Mouse (Mus musculus): Measurements from ENCODE around the gene Gpr160. TPM values are rescaled to one million over a fixed set of nuclear protein-coding genes. Genes with fewer than 3 reads are reported as not detected.

Gpr160 gene
- polyA plus RNA-seq, 1 experiment = 10.1 TPM

DNA sequence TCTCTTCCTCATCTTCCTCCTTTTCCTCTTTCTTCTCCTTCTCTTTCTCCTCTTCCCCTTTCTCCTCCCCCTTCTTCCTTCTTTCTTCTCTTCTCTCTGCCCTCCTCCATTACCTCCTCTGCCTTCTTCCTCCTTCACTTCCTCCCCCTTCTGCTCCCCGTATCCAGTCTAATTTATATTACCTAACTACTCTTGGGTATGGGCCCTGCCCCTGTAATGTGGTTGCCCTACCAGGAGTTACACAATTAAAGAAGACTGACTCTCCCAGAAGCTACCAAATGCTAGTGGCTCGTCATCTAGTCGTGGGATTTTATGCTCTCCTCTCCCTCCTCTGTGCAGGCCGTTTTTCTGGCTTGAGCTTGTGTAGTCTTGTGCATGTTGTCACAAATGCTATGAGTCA is 5.0 kb downstream of the Gpr160 start:
- H3K36me3 ChIP-seq (ENCODE audit: control insufficient read depth, insufficient read depth, low read length, poor library complexity, severe bottlenecking) = no peaks in the 10 kb centered on the region
- no peaks in the 10 kb centered on the region for H3K9me3 ChIP-seq (replicated peaks; ENCODE audit: control insufficient read depth, insufficient read depth, low read length, poor library complexity, severe bottlenecking)
- H3K27me3 ChIP-seq (ENCODE audit: control insufficient read depth, insufficient read depth, low read length, poor library complexity, severe bottlenecking) = no peaks in the 10 kb centered on the region
- TF ChIP-seq CTCF (IDR thresholded peaks at IDR 0.05; ENCODE audit: low read depth, low read length) (no peak), EP300 (IDR thresholded peaks at IDR 0.05; ENCODE audit: insufficient read depth, low read depth, low read length) (no peak), POLR2A (IDR thresholded peaks at IDR 0.05; ENCODE audit: insufficient read depth, low read length) (no peak)
- H3K9ac ChIP-seq (ENCODE audit: low read depth, poor library complexity, severe bottlenecking) = no peak overlapping the region
- no peak overlapping the region for H3K4me3 ChIP-seq (ENCODE audit: low read depth, low read length)
- H3K4me1 ChIP-seq (ENCODE audit: control insufficient read depth, insufficient read depth, low read length) = no peaks in the 10 kb centered on the region
- no peak overlapping the region for H3K27ac ChIP-seq (ENCODE audit: insufficient read depth, low read length)

DNA sequence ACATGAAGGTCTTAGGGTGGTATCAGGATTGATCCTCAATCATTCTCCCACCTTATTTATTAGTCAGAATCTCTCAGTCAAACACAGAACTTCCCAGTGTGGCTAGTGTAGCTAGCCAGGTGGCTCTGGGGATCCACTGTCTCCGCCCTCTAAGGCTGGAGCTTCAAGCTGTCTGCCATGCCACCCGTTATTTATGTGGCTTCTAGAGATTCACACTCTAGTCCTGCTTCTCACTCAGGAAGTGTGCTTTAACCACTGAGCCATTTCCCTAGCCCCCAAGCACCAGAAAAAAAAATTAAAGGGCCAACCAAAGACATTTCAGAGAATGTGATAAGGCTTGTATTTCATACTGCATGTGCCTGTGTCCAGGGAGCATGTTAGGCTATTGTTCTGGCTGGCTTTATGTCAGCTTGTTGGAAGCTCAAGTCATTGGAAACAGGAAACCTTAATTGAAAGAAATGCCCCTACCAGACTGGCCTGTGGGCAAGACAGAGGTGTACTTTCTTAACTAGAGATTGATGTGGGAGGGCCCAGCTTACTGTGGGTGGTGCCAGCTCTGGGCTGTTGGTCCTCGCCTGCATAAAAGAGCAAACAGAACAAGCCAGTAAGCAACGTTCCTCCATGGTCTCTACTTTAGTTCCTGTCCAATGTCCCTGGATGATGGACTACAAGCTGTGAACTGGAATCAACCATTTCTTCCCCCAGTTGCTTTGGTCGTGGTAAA is 8.1 kb downstream of the Gpr160 start:
- H3K27me3 ChIP-seq (ENCODE audit: control insufficient read depth, insufficient read depth, low read length, poor library complexity, severe bottlenecking) = no peaks in the 10 kb centered on the region
- no peaks in the 10 kb centered on the region for H3K9me3 ChIP-seq (replicated peaks; ENCODE audit: control insufficient read depth, insufficient read depth, low read length, poor library complexity, severe bottlenecking)

DNA sequence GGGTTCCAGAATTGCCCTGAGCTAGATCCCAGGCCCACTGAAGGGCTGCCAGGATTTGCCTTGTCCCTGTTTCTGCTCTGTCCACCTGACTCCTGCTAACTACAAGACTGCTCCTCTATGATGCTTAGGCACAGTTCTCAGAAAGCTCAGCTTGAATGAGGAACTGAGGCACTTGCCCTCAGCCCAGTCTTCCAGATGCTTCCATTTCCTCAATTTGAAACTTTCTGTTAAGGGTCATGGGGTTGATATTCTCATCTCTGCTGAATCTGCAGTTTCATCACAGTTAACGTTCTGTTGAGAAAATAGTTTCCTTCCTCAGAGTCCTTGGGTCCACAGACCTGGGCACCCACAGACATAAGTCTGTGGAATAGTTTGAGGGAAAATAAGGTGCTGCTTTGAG is 8.9 kb downstream of the Gpr160 start:
- Histone ChIP-seq H3K36me3 (ENCODE audit: control insufficient read depth, insufficient read depth, low read length, poor library complexity, severe bottlenecking) (no peaks in the 10 kb centered on the region), H3K9me3 (replicated peaks; ENCODE audit: control insufficient read depth, insufficient read depth, low read length, poor library complexity, severe bottlenecking) (no peaks in the 10 kb centered on the region), H3K4me1 (ENCODE audit: control insufficient read depth, insufficient read depth, low read length) (no peaks in the 10 kb centered on the region), H3K27ac (ENCODE audit: insufficient read depth, low read length) (no peak overlapping the region), H3K4me3 (ENCODE audit: low read depth, low read length) (no peak overlapping the region), H3K9ac (ENCODE audit: low read depth, poor library complexity, severe bottlenecking) (no peak overlapping the region), H3K27me3 (ENCODE audit: control insufficient read depth, insufficient read depth, low read length, poor library complexity, severe bottlenecking) (no peaks in the 10 kb centered on the region)
- TF ChIP-seq POLR2A (IDR thresholded peaks at IDR 0.05; ENCODE audit: insufficient read depth, low read length) (no peak), CTCF (IDR thresholded peaks at IDR 0.05; ENCODE audit: low read depth, low read length) (no peak), EP300 (IDR thresholded peaks at IDR 0.05; ENCODE audit: insufficient read depth, low read depth, low read length) (no peak)

More for the DNA sequence above, 8.1 kb downstream of the Gpr160 start:
- Histone ChIP-seq H3K27ac (ENCODE audit: insufficient read depth, low read length) (no peak overlapping the region), H3K4me3 (ENCODE audit: low read depth, low read length) (no peak overlapping the region), H3K36me3 (ENCODE audit: control insufficient read depth, insufficient read depth, low read length, poor library complexity, severe bottlenecking) (no peaks in the 10 kb centered on the region), H3K9ac (ENCODE audit: low read depth, poor library complexity, severe bottlenecking) (no peak overlapping the region), H3K4me1 (ENCODE audit: control insufficient read depth, insufficient read depth, low read length) (no peaks in the 10 kb centered on the region)
- TF ChIP-seq EP300 (IDR thresholded peaks at IDR 0.05; ENCODE audit: insufficient read depth, low read depth, low read length) = no peak
- no peak for TF ChIP-seq CTCF (IDR thresholded peaks at IDR 0.05; ENCODE audit: low read depth, low read length)

DNA sequence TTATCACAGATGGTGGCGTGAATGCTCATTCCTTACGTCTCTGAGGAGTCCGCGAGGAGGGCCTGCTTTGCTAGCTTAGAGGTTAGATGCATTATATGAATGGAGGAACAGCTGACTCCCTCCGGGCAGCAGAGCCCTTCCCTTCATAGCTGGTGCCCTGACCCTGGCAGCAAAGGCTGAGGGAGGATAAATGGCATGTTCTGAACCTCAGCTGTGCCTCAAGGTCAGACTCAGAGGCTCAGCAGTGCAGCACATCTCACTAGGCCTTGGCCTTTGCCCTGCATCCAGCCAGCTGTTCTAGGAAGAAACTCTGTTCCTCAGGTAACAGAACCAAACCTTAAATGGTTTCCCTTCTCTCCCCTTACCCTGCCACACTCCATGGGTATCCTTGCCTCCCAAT is 12.4 kb downstream of the Gpr160 start:
- Histone ChIP-seq H3K9ac (ENCODE audit: low read depth, poor library complexity, severe bottlenecking) (no peak overlapping the region), H3K9me3 (replicated peaks; ENCODE audit: control insufficient read depth, insufficient read depth, low read length, poor library complexity, severe bottlenecking) (no peaks in the 10 kb centered on the region), H3K36me3 (ENCODE audit: control insufficient read depth, insufficient read depth, low read length, poor library complexity, severe bottlenecking) (no peaks in the 10 kb centered on the region), H3K4me1 (ENCODE audit: control insufficient read depth, insufficient read depth, low read length) (no peaks in the 10 kb centered on the region), H3K4me3 (ENCODE audit: low read depth, low read length) (no peak overlapping the region), H3K27me3 (ENCODE audit: control insufficient read depth, insufficient read depth, low read length, poor library complexity, severe bottlenecking) (no peaks in the 10 kb centered on the region), H3K27ac (ENCODE audit: insufficient read depth, low read length) (no peak overlapping the region)
- no peak for TF ChIP-seq POLR2A (IDR thresholded peaks at IDR 0.05; ENCODE audit: insufficient read depth, low read length)
- no peak for TF ChIP-seq CTCF (IDR thresholded peaks at IDR 0.05; ENCODE audit: low read depth, low read length)
- no peak for TF ChIP-seq EP300 (IDR thresholded peaks at IDR 0.05; ENCODE audit: insufficient read depth, low read depth, low read length)

DNA sequence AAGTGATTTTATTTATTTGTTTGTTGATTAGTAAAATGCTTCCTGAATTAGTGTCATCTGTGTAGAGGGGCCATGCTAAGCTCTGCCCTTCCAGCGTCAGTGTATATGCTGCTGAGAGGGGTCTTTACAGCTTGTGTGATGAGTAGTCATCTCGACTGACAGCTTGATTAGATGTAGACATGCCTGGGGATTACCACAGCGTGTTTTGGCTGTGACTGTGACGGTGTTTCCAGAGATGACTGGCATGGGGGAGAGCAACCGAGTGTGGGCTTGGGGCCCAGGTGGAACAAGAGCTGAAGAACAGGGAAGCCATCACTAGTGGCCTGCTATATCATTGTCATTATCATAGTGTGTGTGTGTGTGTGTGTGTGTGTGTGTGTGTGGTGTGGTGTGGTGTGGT is 12.9 kb downstream of the Gpr160 start:
- no peaks in the 10 kb centered on the region for H3K36me3 ChIP-seq (ENCODE audit: control insufficient read depth, insufficient read depth, low read length, poor library complexity, severe bottlenecking)
- H3K4me3 ChIP-seq (ENCODE audit: low read depth, low read length) = no peak overlapping the region
- TF ChIP-seq POLR2A (IDR thresholded peaks at IDR 0.05; ENCODE audit: insufficient read depth, low read length) = no peak
- TF ChIP-seq EP300 (IDR thresholded peaks at IDR 0.05; ENCODE audit: insufficient read depth, low read depth, low read length) = no peak
- no peak for TF ChIP-seq CTCF (IDR thresholded peaks at IDR 0.05; ENCODE audit: low read depth, low read length)
- H3K9ac ChIP-seq (ENCODE audit: low read depth, poor library complexity, severe bottlenecking) = no peak overlapping the region
- no peaks in the 10 kb centered on the region for H3K27me3 ChIP-seq (ENCODE audit: control insufficient read depth, insufficient read depth, low read length, poor library complexity, severe bottlenecking)
- H3K27ac ChIP-seq (ENCODE audit: insufficient read depth, low read length) = no peak overlapping the region
- H3K4me1 ChIP-seq (ENCODE audit: control insufficient read depth, insufficient read depth, low read length) = no peaks in the 10 kb centered on the region
- no peaks in the 10 kb centered on the region for H3K9me3 ChIP-seq (replicated peaks; ENCODE audit: control insufficient read depth, insufficient read depth, low read length, poor library complexity, severe bottlenecking)

DNA sequence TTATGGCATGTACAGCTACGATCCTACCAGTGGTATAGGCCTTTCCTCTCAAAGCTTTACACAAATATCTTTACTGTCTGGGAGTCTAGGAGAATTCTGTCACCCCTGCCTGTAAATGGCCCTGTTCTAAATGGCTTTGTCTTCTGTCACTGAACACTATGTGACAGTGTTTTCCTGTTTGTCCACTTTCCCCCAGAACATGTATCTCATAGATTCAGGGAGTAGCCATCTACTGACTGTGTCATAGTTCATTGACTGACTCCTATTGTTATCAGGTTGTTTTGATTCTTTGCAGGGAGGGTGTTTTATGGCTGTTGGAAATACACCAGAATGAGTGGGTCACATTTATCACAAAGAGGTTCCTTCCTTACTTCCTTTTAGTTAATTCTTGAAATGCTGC is 14.2 kb downstream of the Gpr160 start:
- H3K9ac ChIP-seq (ENCODE audit: low read depth, poor library complexity, severe bottlenecking) = no peak overlapping the region
- no peak for TF ChIP-seq CTCF (IDR thresholded peaks at IDR 0.05; ENCODE audit: low read depth, low read length)
- TF ChIP-seq POLR2A (IDR thresholded peaks at IDR 0.05; ENCODE audit: insufficient read depth, low read length) = no peak
- TF ChIP-seq EP300 (IDR thresholded peaks at IDR 0.05; ENCODE audit: insufficient read depth, low read depth, low read length) = no peak

More for the DNA sequence above, 14.2 kb downstream of the Gpr160 start:
- H3K36me3 ChIP-seq (ENCODE audit: control insufficient read depth, insufficient read depth, low read length, poor library complexity, severe bottlenecking) = no peaks in the 10 kb centered on the region
- no peak overlapping the region for H3K4me3 ChIP-seq (ENCODE audit: low read depth, low read length)
- no peaks in the 10 kb centered on the region for H3K27me3 ChIP-seq (ENCODE audit: control insufficient read depth, insufficient read depth, low read length, poor library complexity, severe bottlenecking)
- H3K9me3 ChIP-seq (replicated peaks; ENCODE audit: control insufficient read depth, insufficient read depth, low read length, poor library complexity, severe bottlenecking) = no peaks in the 10 kb centered on the region
- no peak overlapping the region for H3K27ac ChIP-seq (ENCODE audit: insufficient read depth, low read length)
- H3K4me1 ChIP-seq (ENCODE audit: control insufficient read depth, insufficient read depth, low read length) = no peaks in the 10 kb centered on the region

All from ES-Bruce4 (cell line).